Mouse (Mus musculus) cerebellum, adult (tissue): ENCODE results near the gene Abtb1.

Experiments used
- ATAC-seq: cut with Nextera tagmentation; 2 replicates; pipeline ENCODE4 v1.9.2; 2017; ENCODE audit warnings: mild to moderate bottlenecking, moderate library complexity, mixed read lengths; ENCODE audit not compliant: insufficient number of reproducible peaks, low FRiP score, low TSS enrichment

The Abtb1 gene

DNA sequence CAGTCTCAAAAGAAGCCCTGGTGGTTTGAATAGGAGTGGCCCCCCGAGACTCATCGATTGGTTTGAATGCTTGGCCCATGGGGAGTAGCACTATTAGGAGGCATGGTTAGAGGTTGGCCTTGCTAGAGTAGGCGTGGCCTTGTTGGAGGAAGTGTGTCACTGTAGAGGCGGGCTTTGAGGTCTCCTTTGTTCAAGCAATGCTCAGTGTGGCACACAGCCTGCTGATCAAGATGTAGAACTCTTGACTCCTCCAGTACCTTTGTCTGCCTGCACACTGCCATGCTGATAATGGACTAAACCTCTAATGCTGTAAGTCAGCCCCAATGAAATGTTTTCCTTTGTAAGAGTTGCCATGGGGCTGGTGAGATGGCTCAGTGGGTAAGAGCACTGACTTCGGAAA lies 9.1 kb downstream of the Abtb1 start:
- no peak for ATAC-seq

GRCm38 (mm10) chr6:88831456-88831855 lies 10.3 kb downstream of the Abtb1 start:
- ATAC-seq, result peak; percentile 43

- no peak for ATAC-seq
These were observed 11.6 kb downstream of the Abtb1 start for GRCm38 (mm10) chr6:88830112-88830702.

GRCm38 (mm10) chr6:88829579-88829978 lies 12.2 kb downstream of the Abtb1 start:
- ATAC-seq, result no peak

GRCm38 (mm10) chr6:88828206-88829009 lies 13.4 kb downstream of the Abtb1 start:
- no peak for ATAC-seq

DNA sequence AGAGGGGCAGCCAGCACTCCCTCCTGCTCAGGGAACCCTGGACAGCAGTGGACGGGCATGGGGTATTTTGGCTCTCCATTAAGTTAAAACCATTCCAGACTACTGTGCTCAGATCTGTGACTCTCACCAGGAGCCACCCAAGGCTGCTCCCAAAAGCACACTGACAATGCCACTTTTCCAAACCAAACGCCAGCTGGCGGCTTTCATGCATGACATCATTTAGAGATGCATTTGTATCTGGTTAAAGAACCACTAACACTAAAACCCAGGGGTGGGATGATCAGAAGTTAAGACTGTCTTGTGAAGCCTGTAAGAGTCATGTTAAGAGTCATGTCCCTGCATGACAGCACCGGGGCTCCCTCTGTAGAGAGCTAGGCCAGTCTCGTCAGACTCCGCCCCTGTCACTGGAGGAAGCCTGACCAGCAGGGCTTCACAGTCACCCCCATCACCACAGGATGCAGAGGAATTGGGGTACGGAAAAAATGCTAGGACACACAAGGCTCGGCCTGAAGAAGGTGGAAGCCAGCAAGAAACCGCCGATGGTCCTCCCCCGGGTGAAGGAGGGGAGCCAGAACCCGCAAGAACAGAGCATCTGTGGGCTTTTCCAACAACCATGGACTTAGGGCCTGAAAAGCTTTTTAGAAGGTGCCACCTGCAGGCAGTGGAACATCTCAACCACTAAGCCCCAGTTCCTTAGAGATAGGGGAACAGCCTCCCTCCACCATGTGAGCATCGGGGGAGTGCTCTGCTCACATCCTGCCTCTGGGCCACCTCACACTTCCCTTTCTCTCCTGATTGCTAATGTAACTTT lies 14.2 kb downstream of the Abtb1 start:
- ATAC-seq, result no peak

GRCm38 (mm10) chr6:88826965-88827364 lies 14.8 kb downstream of the Abtb1 start:
- no peak for ATAC-seq

GRCm38 (mm10) chr6:88826545-88826944 lies 15.2 kb downstream of the Abtb1 start:
- no peak for ATAC-seq

DNA sequence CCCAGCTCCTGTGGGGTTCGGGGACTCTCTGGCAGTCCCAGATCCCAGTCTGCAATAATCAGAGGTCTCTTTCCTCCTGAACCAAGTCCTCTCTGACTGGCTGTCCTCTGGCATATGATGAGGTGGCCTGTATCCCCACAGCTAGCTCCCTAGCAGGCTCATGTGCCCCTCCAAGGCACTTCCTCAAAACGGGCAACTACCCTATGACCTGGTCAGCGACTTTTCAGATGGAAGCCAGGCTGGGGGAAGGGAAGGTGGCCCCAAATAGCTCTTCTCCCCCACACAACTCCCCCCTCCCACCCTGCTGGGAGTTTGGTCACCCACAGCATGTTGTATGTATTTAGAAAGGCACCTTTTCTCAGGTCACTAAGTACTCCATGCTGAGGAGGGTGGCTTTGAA lies 15.7 kb downstream of the Abtb1 start:
- ATAC-seq, result no peak

GRCm38 (mm10) chr6:88824183-88824582 lies 17.6 kb downstream of the Abtb1 start:
- no peak for ATAC-seq

DNA sequence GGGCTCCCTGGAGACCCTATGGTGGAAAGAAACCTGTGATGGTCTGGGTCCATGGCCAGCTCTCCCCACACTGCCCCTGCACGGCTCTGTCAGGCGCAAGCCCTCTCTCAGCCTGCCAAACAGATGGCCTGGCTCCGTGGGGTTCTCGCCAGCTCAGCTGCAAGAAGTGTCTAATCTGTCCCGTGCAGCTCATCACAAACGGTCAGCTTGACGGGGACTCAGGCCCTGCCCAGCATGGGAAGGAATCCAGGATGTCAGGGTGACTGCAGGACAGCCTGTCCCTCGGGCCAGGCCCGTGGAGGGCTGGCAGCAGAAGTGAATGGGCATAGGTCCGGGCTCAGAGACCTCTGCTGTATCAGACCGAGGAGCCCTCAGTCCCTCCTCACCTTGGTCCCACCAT lies 19.9 kb downstream of the Abtb1 start:
- peak; percentile 74 for ATAC-seq

DNA sequence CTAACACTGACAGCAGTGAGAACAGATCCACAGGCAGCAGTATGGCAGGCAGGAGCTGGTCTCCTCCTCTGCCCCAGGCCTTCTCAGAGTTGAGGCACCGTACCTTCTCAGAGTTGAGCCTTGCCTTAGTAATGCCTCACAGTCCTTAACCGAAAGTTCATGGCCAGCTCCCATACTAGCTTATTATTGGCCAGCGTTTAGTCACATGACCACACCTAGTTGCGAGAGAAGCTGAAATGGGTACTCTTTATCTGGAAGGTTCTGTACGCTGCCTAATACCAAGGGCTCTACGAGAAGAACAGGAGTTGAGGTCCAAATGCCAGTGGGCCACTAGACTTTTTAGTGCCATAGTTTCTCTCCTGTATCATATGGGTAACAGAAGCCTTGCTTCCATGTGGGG lies 20.5 kb downstream of the Abtb1 start:
- ATAC-seq, result no peak

DNA sequence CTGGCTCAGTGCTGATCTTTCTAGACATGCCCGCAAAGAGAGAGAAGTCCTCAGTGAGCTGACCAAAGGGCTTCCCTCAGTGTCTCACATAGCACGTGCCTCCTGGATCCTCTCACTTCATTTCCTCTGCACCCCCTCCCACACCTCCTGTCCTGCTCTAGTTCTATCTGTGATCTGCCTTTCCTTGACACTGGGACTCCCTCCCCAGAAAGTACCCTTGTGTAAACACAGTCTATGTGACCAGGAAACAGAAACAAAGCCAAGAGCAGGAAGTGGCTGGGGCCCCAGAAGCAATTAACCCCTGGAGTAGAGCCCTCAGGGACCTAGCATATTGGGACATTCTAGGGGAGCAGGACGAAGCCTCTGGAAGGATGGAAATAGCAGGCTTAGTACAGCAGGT lies 20.9 kb downstream of the Abtb1 start:
- no peak for ATAC-seq

- no peak for ATAC-seq
These were observed 24.9 kb downstream of the Abtb1 start for GRCm38 (mm10) chr6:88816913-88817312.

DNA sequence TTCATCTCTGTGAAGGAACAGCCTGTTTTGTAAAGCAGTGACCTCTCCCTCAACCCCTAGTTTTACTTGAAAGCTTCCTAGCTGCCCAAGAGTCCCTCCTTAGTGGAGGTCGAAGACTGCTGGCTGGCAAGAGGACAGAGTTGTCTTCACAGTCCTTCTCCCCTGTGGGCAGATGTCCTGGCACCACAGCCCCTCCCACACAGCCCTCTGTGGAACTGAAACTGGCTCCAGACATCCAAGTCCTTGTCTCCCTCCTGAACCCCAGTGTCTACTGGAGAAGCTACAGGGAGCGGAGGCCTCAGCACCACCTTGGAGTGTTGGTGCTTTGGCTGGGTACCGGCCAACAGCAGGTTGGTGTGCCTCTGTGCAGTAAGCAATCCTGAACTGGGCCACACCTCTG lies 26.3 kb downstream of the Abtb1 start:
- ATAC-seq, result 0 out of 2 replicates have a peak, but pooled peaks have one; percentile 21

GRCm38 (mm10) chr6:88815036-88815435 lies 26.7 kb downstream of the Abtb1 start:
- no peak for ATAC-seq

DNA sequence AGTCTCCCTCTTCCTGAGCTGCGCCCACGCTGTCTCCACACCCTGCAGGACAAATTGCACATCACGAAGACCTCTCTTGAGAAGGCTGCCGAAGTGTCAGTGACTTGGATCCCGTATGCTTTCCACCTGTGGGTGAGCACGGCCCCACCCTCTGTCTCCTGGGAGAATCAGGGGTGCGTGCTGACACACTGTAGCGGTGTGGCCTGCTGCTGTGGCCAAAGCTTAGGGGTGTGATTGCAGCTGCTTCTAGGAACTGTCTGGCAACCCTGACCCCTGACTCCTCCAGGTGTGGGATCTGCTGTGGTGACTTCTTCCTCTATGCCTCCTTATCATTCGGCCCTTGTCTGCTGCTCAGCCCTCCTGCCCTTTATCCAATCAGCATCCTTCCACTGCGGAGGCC lies 28.0 kb downstream of the Abtb1 start:
- ATAC-seq, result no peak

- ATAC-seq, result no peak
These were observed 28.9 kb downstream of the Abtb1 start for GRCm38 (mm10) chr6:88812886-88813285.

GRCm38 (mm10) chr6:88811880-88812400 lies 29.8 kb downstream of the Abtb1 start:
- no peak for ATAC-seq

- no peak for ATAC-seq
These were observed 30.4 kb downstream of the Abtb1 start for GRCm38 (mm10) chr6:88811396-88811795.

DNA sequence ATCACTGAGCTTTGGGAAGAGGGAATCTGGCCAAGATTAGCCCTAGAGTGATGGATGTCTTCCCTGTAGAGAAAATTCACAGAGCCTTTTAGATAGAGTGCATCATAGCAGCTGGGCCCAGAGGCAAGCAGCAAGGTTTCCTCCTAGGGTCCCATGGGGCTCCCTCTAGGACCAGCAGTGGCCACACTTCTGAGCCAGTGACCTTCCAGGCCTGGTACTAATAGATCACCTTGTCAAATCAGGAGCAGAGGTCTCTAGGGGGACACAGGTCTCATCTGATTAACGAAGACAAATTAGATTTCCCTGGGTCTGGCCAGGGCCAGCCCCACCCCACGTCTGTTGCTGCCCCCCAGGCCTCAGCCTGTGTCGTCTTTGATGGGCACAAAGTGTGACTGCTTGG lies 31.5 kb downstream of the Abtb1 start:
- ATAC-seq, result no peak
